Mouse (Mus musculus) neural tube, embryonic 15.5 days (tissue): ENCODE data around the gene Nxn. TPM values are rescaled to one million over a fixed set of nuclear protein-coding genes. Genes with fewer than 3 reads are reported as not detected.
A peak's percentile ranks its signal among the peaks of the same experiment; 100 is the strongest.

Source experiments
- ATAC-seq: fragments of 200-750 bp; cut with Nextera tagmentation; 2 replicates; pipeline ENCODE4 v1.8.0; 2017; ENCODE audit warnings: mild to moderate bottlenecking, moderate TSS enrichment, moderate library complexity; ENCODE audit not compliant: low FRiP score
- H3K27ac ChIP-seq: fragments of 300-500 bp; sonication (generic); replicated peaks from 2 replicates; pipeline ENCODE4 v1.5.1; 2015; ENCODE audit warnings: mild to moderate bottlenecking, inconsistent platforms
- H3K27me3 ChIP-seq: fragments of 300-500 bp; sonication (generic); replicated peaks from 2 replicates; pipeline ENCODE4 v1.6.1; 2015; ENCODE audit warnings: inconsistent platforms
- H3K36me3 ChIP-seq: fragments of 300-500 bp; sonication (generic); 2 replicates; pipeline ENCODE4 v1.6.1; 2015; ENCODE audit warnings: inconsistent platforms
- H3K4me1 ChIP-seq: fragments of 300-500 bp; sonication (generic); 2 replicates; pipeline ENCODE4 v1.6.1; 2015; ENCODE audit warnings: inconsistent platforms
- H3K4me2 ChIP-seq: fragments of 300-500 bp; sonication (generic); 2 replicates; pipeline ENCODE4 v1.6.1; 2015; ENCODE audit warnings: inconsistent platforms, mild to moderate bottlenecking, moderate library complexity
- H3K4me3 ChIP-seq: fragments of 300-500 bp; sonication (generic); replicated peaks from 2 replicates; pipeline ENCODE4 v1.5.1; 2015; ENCODE audit warnings: mild to moderate bottlenecking, inconsistent platforms
- H3K9ac ChIP-seq: fragments of 300-500 bp; sonication (generic); replicated peaks from 2 replicates; pipeline ENCODE4 v1.6.1; 2015; ENCODE audit warnings: mild to moderate bottlenecking, inconsistent platforms
- H3K9me3 ChIP-seq: fragments of 300-500 bp; sonication (generic); replicated peaks from 2 replicates; pipeline ENCODE4 v1.6.1; 2016; ENCODE audit warnings: inconsistent platforms
- WGBS: fragments of 180-500 bp; shearing (Covaris S2); methylation state at CpG from one replicate; pipeline ENCODE4 v1.1.7; 2015; ENCODE audit warnings: mixed read lengths; 5-methylcytosine and 5-hydroxymethylcytosine counted together
- polyA plus RNA-seq: library from polyadenylated mRNA; unstranded; fragments of >200 nt; fragmentation: Nextera tagmentation; extraction: Ambion mirVana; gene quantifications from 2 replicates; pipeline ENCODE4 v1.2.1, GENCODE M21; 2015

The Nxn gene
- polyA plus RNA-seq, 1 experiment from 2014 or later: 27.3 TPM

DNA sequence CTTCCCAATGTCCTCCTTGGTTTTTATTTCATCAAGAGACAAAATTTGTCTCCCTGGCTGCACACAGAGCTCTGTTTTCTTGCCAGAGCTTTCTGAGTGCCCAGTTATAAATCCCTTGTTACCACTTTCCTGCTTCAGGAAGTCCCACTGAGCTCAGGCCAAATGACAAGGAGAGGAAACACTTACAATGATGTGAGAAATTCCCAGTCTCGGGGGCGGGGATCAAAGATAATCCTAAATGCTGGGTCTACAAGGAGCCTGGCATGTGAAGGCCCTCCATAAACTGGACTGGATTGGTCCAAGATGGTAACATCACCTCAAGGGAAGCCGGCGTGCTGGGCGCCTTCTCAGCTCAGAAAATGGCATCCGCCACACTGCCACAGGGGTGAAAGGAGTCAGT lies 106.1 kb downstream of the Nxn start:
- peak overlapping the region; percentile 79 for H3K27ac ChIP-seq
- no peaks in the 10 kb centered on the region for H3K36me3 ChIP-seq
- no peak overlapping the region for H3K4me2 ChIP-seq
- no peak overlapping the region for H3K4me3 ChIP-seq
- H3K9ac ChIP-seq: no peak overlapping the region
- no peak for ATAC-seq
- no peaks in the 10 kb centered on the region for H3K9me3 ChIP-seq
- no peaks in the 10 kb centered on the region for H3K27me3 ChIP-seq
- 69% methylated on average over 6 of the region's 6 CpGs for WGBS
- H3K4me1 ChIP-seq: peaks cover 79% of the 10 kb centered on the region

DNA sequence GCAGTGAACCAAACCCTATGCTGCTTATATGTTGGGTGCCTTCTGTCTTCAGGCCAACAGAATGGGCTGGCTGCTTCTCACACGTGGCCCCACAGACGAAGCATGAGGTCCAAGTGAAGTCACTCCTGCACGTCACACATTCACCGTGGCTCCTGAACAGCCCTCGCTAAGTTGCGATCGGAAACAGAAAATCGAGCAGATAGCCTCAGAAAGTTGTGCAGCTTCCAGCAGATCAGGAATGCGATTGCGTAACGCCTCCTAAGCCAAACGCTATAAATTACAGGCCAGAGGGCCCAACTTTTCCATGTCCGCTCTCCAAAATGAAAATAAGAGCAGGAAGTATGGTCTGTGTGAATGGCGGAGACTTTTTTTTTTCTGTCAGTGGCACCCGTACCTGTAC lies 106.5 kb downstream of the Nxn start:
- 68% methylated on average over 15 of the region's 15 CpGs for WGBS

GRCm38 (mm10) chr11:76291960-76292359 lies 107.0 kb downstream of the Nxn start:
- Histone ChIP-seq H3K9me3 (no peaks in the 10 kb centered on the region), H3K9ac (no peak overlapping the region), H3K4me2 (no peak overlapping the region), H3K4me1 (peaks cover 84% of the 10 kb centered on the region), H3K27ac (peak overlapping the region; percentile 79), H3K27me3 (no peaks in the 10 kb centered on the region), H3K4me3 (no peak overlapping the region), H3K36me3 (no peaks in the 10 kb centered on the region)
- no peak for ATAC-seq
- 74% methylated on average over 4 of the region's 4 CpGs for WGBS

More for the DNA sequence above, 106.5 kb downstream of the Nxn start:
- Histone ChIP-seq H3K36me3 (no peaks in the 10 kb centered on the region), H3K4me2 (no peak overlapping the region), H3K27me3 (no peaks in the 10 kb centered on the region), H3K9ac (no peak overlapping the region), H3K9me3 (no peaks in the 10 kb centered on the region), H3K27ac (peak overlapping the region; percentile 79), H3K4me3 (no peak overlapping the region), H3K4me1 (peaks cover 82% of the 10 kb centered on the region)
- no peak for ATAC-seq

DNA sequence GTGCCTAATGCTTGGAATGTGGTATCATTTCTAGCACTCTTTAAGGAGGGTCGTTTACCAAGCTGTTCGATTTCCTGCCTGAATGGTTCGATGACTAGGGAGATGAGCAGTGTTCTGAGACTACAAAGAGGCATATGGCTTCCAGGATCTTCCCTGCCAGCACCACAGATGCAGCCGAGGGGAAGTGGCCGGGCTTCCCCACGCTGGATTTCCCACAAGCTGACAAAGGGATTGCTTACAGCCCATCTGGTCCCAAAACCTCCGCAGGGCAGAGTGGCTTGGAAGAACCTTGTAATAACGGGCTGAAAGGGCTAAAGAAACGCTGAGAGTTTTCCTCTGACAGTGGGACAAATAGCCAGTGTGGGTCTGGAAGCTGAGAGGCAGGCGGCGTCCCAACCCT lies 108.6 kb downstream of the Nxn start:
- Histone ChIP-seq H3K27me3 (no peaks in the 10 kb centered on the region), H3K36me3 (no peaks in the 10 kb centered on the region), H3K9ac (no peak overlapping the region), H3K27ac (peak overlapping the region; percentile 78), H3K9me3 (no peaks in the 10 kb centered on the region), H3K4me1 (peaks cover 84% of the 10 kb centered on the region), H3K4me3 (no peak overlapping the region), H3K4me2 (no peak overlapping the region)
- WGBS: 9% methylated on average over 11 of the region's 11 CpGs
- 0 out of 2 replicates have a peak, but pooled peaks have one; percentile 32 for ATAC-seq

DNA sequence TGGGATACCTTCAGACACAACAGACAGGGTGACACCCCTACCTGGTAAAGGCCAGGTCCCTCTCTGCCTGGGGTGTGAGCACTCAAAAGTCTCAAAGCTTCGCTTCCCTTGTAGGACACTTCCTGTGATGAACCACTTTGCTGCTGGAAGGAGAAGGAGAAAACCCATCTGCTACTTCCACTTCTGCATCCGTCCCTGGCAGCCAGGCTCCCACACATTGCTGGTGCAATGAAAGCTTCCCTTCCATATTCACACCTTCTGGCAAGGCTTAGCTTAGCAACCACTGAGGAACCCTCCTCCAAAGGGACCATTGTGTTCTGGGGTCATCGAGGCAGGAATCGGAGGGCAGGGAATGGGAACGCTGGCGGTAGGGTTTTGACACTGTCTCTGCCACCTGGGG lies 110.3 kb downstream of the Nxn start:
- Histone ChIP-seq H3K4me2 (no peak overlapping the region), H3K9me3 (no peaks in the 10 kb centered on the region), H3K9ac (no peak overlapping the region), H3K36me3 (no peaks in the 10 kb centered on the region), H3K4me1 (peaks cover 68% of the 10 kb centered on the region), H3K27ac (peak overlapping the region; percentile 14; the same call in 1 of the 2 replicates), H3K4me3 (no peak overlapping the region), H3K27me3 (no peaks in the 10 kb centered on the region)
- 80% methylated on average over 6 of the region's 6 CpGs for WGBS
- ATAC-seq: no peak

DNA sequence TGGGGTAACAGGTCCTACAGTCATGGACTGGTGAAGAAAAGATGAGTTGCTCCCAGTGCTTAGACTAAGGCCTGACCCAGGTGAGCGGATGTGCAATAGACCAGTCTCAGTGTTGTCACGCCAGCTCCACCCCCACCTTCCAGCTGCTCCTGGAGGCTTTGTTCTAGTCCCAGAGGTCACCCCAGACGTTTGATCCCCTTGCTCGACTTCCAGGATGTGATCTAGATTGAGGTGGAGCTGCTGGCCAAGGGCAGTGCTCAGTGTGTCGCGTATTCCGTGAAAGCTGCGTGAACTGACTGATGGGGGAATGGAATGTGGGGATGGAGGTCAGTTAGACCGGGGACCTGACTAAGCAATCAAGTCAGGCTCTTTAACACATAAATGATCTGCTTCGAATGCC lies 111.6 kb downstream of the Nxn start:
- H3K27me3 ChIP-seq: no peaks in the 10 kb centered on the region
- 38% methylated on average over 10 of the region's 10 CpGs for WGBS
- no peaks in the 10 kb centered on the region for H3K36me3 ChIP-seq
- no peak overlapping the region for H3K9ac ChIP-seq
- no peak overlapping the region for H3K4me2 ChIP-seq
- H3K27ac ChIP-seq: no peak overlapping the region
- no peak overlapping the region for H3K4me3 ChIP-seq
- H3K4me1 ChIP-seq: peaks cover 55% of the 10 kb centered on the region
- no peaks in the 10 kb centered on the region for H3K9me3 ChIP-seq
- ATAC-seq: no peak

DNA sequence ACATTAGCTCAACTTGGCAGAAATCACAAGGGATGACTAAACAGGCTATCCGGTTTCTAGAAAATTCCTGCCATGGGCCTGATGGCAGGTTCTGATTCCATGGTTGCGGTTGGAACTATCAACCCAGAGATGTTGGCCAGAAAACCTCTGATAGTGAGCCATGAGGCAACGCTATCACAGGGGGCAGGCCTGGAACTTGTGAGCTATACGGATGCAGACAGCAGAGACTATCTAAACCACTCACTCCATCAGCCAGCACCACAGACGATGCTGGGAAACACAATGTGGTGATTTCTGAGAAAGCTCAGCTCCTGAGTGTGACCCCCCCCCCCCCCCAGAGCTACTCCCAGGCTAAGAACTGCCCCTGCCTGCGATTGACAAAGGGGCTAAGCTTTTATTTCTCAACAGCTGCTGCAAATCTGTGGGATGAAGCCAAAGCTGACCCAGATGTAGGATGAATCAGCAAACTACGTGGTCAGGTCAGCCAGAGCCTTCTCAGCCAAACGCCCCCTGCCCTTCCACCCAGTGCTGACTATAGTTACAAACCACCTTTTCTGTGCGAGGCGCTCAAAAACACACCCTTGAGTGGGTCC lies 112.3 kb downstream of the Nxn start:
- Histone ChIP-seq H3K4me2 (no peak overlapping the region), H3K36me3 (no peaks in the 10 kb centered on the region), H3K4me3 (no peak overlapping the region), H3K27ac (no peak overlapping the region), H3K27me3 (no peaks in the 10 kb centered on the region), H3K4me1 (peaks cover 49% of the 10 kb centered on the region), H3K9me3 (no peaks in the 10 kb centered on the region), H3K9ac (no peak overlapping the region)
- 75% methylated on average over 10 of the region's 10 CpGs for WGBS
- no peak for ATAC-seq

GRCm38 (mm10) chr11:76285431-76286075 lies 113.4 kb downstream of the Nxn start:
- 62% methylated on average over 7 of the region's 7 CpGs for WGBS
- no peak for ATAC-seq
- Histone ChIP-seq H3K9me3 (no peaks in the 10 kb centered on the region), H3K27me3 (no peaks in the 10 kb centered on the region), H3K4me3 (no peak overlapping the region), H3K36me3 (no peaks in the 10 kb centered on the region), H3K4me1 (peaks cover 42% of the 10 kb centered on the region), H3K4me2 (no peak overlapping the region), H3K9ac (no peak overlapping the region), H3K27ac (no peak overlapping the region)

DNA sequence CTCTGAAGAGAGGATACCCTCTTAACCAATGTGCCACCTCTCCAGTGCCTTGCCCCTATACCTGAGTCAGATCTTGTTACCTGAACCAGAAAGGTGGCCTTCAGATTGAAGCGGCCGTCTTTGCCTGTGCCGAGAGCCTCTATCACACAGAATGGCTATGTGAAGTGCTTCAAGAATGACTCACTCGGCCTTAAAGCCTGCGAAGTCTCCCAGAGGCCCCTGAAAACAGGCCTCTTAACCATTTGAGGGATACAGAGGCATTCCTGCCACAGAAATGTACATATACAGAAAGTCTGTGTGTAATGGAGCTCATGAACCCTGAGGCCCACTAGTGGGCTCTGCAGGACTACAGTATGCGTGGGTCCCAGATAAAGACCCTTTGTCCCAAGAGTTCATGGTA lies 115.1 kb downstream of the Nxn start:
- no peak overlapping the region for H3K27ac ChIP-seq
- no peak overlapping the region for H3K9ac ChIP-seq
- no peak overlapping the region for H3K4me2 ChIP-seq
- H3K4me3 ChIP-seq: no peak overlapping the region
- H3K36me3 ChIP-seq: no peaks in the 10 kb centered on the region
- ATAC-seq: no peak
- H3K4me1 ChIP-seq: peaks cover 39% of the 10 kb centered on the region
- WGBS: over 99% methylated on average over 6 of the region's 6 CpGs
- no peaks in the 10 kb centered on the region for H3K27me3 ChIP-seq
- no peaks in the 10 kb centered on the region for H3K9me3 ChIP-seq

GRCm38 (mm10) chr11:76279971-76280370 lies 119.0 kb downstream of the Nxn start:
- Histone ChIP-seq H3K4me2 (no peak overlapping the region), H3K27ac (0 out of 2 replicates have a peak overlapping the region, but pooled peaks have one; percentile 33), H3K36me3 (0 out of 2 replicates have a peak, but pooled peaks cover 2% of the 10 kb centered on the region), H3K9me3 (no peaks in the 10 kb centered on the region), H3K4me3 (no peak overlapping the region), H3K9ac (no peak overlapping the region), H3K4me1 (peaks cover 21% of the 10 kb centered on the region), H3K27me3 (no peaks in the 10 kb centered on the region)
- ATAC-seq: no peak
- WGBS: 67% methylated on average over 2 of the region's 2 CpGs

GRCm38 (mm10) chr11:76278960-76279852 lies 119.7 kb downstream of the Nxn start:
- no peak overlapping the region for H3K4me3 ChIP-seq
- H3K36me3 ChIP-seq: 0 out of 2 replicates have a peak, but pooled peaks cover 2% of the 10 kb centered on the region
- 53% methylated on average over 14 of the region's 14 CpGs for WGBS
- H3K4me1 ChIP-seq: peaks cover 21% of the 10 kb centered on the region
- H3K27ac ChIP-seq: peak overlapping the region; percentile 38
- H3K9ac ChIP-seq: no peak overlapping the region
- no peaks in the 10 kb centered on the region for H3K27me3 ChIP-seq
- H3K9me3 ChIP-seq: no peaks in the 10 kb centered on the region
- no peak for ATAC-seq
- no peak overlapping the region for H3K4me2 ChIP-seq
